Mouse (Mus musculus) heart, embryonic 16.5 days (tissue): ENCODE results near the gene Mark1. TPM values are rescaled to one million over a fixed set of nuclear protein-coding genes. Genes with fewer than 3 reads are reported as not detected.

Experiments used
- ATAC-seq: fragments of 200-750 bp; cut with Nextera tagmentation; replicated peaks from 2 replicates; pipeline ENCODE4 v1.8.0; 2017; ENCODE audit warnings: moderate number of reproducible peaks; ENCODE audit not compliant: insufficient read depth, low FRiP score; ENCODE audit errors: extremely low read depth
- H3K27ac ChIP-seq: fragments of 300-500 bp; sonication (generic); 2 replicates; pipeline ENCODE4 v1.5.1; 2014; ENCODE audit warnings: mild to moderate bottlenecking, low read length, control low read depth, moderate library complexity
- H3K27me3 ChIP-seq: fragments of 300-500 bp; sonication (generic); 2 replicates; pipeline ENCODE4 v1.6.1; 2014; ENCODE audit warnings: low read length, mixed read lengths; ENCODE audit not compliant: control insufficient read depth, insufficient read depth
- H3K36me3 ChIP-seq: fragments of 300-500 bp; sonication (generic); 2 replicates; pipeline ENCODE4 v1.6.1; 2014; ENCODE audit not compliant: control insufficient read depth, insufficient read depth
- H3K4me1 ChIP-seq: fragments of 300-500 bp; sonication (generic); 2 replicates; pipeline ENCODE4 v1.6.1; 2014; ENCODE audit warnings: low read length, mixed read lengths; ENCODE audit not compliant: control insufficient read depth, insufficient read depth
- H3K4me2 ChIP-seq: fragments of 300-500 bp; sonication (generic); 2 replicates; pipeline ENCODE4 v1.6.1; 2014; ENCODE audit warnings: low read depth, mild to moderate bottlenecking, control low read depth, low read length
- H3K4me3 ChIP-seq: fragments of 300-500 bp; sonication (generic); 2 replicates; pipeline ENCODE4 v1.5.1; 2014; ENCODE audit warnings: mild to moderate bottlenecking, control low read depth, low read length
- H3K9ac ChIP-seq: fragments of 300-500 bp; sonication (generic); 2 replicates; pipeline ENCODE4 v1.6.1; 2014; ENCODE audit warnings: low read length, control low read depth
- H3K9me3 ChIP-seq: fragments of 300-500 bp; sonication (generic); replicated peaks from 2 replicates; pipeline ENCODE4 v1.6.1; 2016; ENCODE audit warnings: low read length; ENCODE audit not compliant: control insufficient read depth
- WGBS: fragments of 180-500 bp; shearing (Covaris S2); extraction: QIAGEN DNeasy Blood & Tissue Kit; methylation state at CpG from one replicate; pipeline ENCODE4 v1.1.7; 2014; 5-methylcytosine and 5-hydroxymethylcytosine counted together
- polyA plus RNA-seq: library from polyadenylated mRNA; unstranded; fragments of >200 nt; fragmentation: Nextera tagmentation; extraction: Ambion mirVana; gene quantifications from 2 replicates; pipeline ENCODE4 v1.2.1, GENCODE M21; 2015

Gene Mark1
- polyA plus RNA-seq, 1 experiment from 2014 or later: 1.6 TPM

DNA sequence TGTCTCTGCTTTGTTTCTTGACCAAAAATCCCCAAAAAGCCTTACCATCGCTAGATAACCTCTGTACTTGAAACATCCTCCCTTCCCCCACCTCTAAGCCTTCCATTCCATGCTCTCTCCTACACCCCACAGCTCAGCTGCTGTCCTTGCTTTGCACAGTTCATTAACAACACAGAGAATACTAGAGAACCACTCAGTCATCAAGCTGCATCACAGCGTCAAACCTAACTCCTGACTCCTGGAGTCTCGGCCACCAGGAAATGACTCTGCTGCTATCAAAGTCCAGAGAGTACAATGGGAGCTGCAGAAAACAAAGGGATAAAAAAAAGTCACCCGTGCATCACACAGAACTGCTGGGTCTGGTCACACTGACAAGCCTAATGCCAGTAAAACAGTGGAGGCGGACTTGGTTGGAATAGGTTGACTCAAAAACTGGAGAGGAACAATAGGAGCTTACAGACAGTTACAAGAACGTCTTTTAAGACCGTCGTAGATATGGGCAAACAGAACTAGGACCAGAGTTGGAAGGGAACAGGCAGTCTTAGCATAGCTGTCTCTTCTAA lies 27.1 kb downstream of the Mark1 start:
- ATAC-seq: no peak; the same call in 1 of the 2 replicates
- H3K9me3 ChIP-seq: peaks cover 4% of the 10 kb centered on the region; the same call in 1 of the 2 replicates
- no peak overlapping the region for H3K4me2 ChIP-seq
- no peaks in the 10 kb centered on the region for H3K27me3 ChIP-seq
- no peak overlapping the region for H3K27ac ChIP-seq
- 44% methylated on average over 8 of the region's 8 CpGs for WGBS
- peaks cover 6% of the 10 kb centered on the region for H3K4me1 ChIP-seq
- H3K36me3 ChIP-seq: no peaks in the 10 kb centered on the region
- H3K9ac ChIP-seq: no peak overlapping the region
- H3K4me3 ChIP-seq: no peak overlapping the region

DNA sequence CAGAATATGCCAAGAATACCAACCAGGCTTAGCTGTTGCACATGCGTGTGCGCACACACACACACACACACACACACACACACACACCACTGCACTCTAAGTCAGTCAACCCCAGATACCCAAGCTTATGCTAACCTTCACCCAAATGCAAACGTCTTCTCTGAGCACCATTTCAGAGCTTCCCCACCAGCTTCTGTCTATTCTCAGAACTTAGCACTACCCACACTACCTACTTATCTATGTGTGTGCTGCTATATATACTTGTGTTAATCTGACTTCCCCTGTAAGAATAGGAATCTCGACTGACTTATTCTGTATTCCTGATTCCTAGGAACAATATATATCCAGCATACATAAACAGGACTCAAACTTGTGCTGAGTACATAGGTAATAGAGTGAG lies 30.0 kb downstream of the Mark1 start:
- Histone ChIP-seq H3K27me3 (no peaks in the 10 kb centered on the region), H3K4me1 (peaks cover 6% of the 10 kb centered on the region), H3K9me3 (peaks cover 4% of the 10 kb centered on the region; the same call in 1 of the 2 replicates), H3K27ac (no peak overlapping the region), H3K4me2 (no peak overlapping the region), H3K9ac (no peak overlapping the region), H3K36me3 (no peaks in the 10 kb centered on the region), H3K4me3 (no peak overlapping the region)
- 69% methylated on average over 4 of the region's 4 CpGs for WGBS
- no peak for ATAC-seq

DNA sequence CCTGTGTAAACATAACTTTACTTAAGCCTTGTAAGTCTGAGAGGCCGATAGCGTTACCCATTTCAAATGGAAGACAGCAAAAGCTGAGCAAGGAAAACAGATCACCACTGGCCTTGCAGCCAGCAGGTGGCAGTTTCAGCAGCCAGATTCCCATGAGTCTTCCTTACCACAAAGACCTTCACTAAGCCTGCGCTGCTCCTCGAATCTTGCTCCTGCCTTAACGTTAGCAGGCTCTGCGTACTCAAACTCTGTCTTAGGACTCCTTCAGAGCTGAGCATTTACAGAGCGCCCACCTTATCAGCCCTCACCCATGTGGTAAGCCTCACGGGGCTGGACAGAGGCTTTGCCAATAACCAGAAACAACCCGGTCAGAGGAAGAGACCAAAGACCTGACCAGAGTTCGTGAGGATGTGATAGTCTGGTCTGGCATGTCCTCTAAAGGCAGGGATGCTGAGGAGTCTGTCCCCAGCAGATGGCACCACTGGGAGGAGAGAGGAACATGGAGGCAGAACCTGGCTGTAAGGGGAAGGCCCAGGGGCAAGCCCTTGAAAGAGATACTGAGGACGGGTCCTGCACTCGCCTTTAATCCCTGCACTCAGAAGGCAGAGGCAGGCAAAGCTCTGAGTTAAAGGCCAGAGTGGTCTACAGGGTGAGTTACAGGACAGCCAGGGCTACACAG lies 33.5 kb downstream of the Mark1 start:
- ATAC-seq: peak; percentile 30; the same call in 1 of the 2 replicates
- WGBS: 50% methylated on average over 12 of the region's 12 CpGs
- H3K27me3 ChIP-seq: no peaks in the 10 kb centered on the region
- no peak overlapping the region for H3K9ac ChIP-seq
- H3K4me1 ChIP-seq: peaks cover 6% of the 10 kb centered on the region
- H3K9me3 ChIP-seq: no peaks in the 10 kb centered on the region
- no peaks in the 10 kb centered on the region for H3K36me3 ChIP-seq
- H3K27ac ChIP-seq: no peak overlapping the region
- H3K4me3 ChIP-seq: no peak overlapping the region
- no peak overlapping the region for H3K4me2 ChIP-seq

DNA sequence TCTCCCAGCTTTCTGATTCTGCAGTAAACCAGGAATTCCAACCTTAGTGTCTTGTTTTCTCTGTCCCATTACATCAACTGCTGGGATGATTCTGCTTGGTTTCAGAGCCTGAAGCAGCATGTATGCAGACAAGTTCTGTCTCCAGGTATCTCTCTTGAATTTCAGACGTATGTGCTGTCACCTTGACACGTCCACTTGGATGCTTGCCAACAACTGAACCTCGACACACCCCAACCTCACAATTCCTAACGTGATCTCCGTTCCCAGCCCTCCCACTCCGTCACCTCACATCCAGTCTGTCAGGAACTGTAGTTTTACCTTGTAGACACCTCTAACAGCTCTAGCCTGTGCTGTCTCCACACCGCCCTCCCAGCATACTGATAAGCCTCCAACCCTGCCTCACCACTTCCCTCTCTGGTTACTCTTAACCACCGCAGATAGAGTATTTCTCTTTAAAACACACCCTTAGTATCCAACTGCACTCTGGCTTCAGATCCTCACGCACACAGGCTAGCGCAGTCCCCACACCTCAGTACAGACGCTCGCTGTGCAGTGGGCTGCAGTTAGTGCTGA lies 36.2 kb downstream of the Mark1 start:
- ATAC-seq: no peak
- Histone ChIP-seq H3K4me2 (peak overlapping the region; percentile 26; the same call in 1 of the 2 replicates), H3K4me1 (peaks cover 6% of the 10 kb centered on the region), H3K36me3 (no peaks in the 10 kb centered on the region), H3K9me3 (no peaks in the 10 kb centered on the region), H3K4me3 (no peak overlapping the region), H3K27me3 (no peaks in the 10 kb centered on the region), H3K27ac (no peak overlapping the region), H3K9ac (no peak overlapping the region)
- WGBS: 31% methylated on average over 12 of the region's 12 CpGs

DNA sequence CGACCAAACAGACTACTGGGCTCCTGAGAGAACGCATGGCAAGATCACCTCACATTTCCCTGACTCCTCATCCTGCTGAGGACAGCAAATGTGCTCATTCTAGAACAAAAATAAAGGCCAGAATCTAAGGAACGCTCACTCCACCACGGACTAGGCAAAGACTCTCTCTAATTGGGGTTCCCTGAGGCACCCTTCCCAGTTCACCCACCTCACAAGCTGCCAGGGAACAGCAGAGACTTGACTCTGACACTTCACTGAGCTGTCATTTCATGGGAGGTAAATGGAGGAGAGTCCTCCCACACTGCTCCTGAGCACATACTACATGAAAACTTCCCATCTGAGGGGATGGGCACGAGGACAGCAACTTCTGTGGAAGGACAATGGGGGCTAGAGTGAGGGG lies 37.5 kb downstream of the Mark1 start:
- 77% methylated on average over 5 of the region's 5 CpGs for WGBS
- Histone ChIP-seq H3K27me3 (no peaks in the 10 kb centered on the region), H3K4me3 (no peak overlapping the region), H3K27ac (no peak overlapping the region), H3K9me3 (no peaks in the 10 kb centered on the region), H3K4me1 (peaks cover 6% of the 10 kb centered on the region), H3K36me3 (no peaks in the 10 kb centered on the region), H3K4me2 (no peak overlapping the region), H3K9ac (no peak overlapping the region)
- no peak for ATAC-seq

DNA sequence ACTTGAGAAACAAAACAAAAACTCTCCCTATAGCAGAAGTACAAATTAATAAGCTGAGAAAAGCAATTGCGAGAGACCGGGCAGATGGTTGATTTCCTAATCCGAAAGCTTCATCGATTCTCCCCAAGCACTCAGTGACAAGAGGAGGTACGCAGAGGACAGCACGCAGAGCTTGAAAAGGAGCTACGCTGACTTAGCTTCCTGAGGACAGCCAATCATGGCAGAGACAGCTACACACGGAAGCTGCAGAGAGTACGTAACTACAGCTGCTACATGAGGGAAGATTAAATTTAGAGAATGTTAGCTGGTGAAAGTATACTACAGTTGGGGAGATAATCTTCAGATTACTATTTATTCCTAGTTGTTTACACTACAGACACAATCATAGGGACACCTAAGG lies 40.6 kb downstream of the Mark1 start:
- WGBS: 55% methylated on average over 9 of the region's 9 CpGs
- no peak; the same call in 1 of the 2 replicates for ATAC-seq
- no peak overlapping the region for H3K9ac ChIP-seq
- peak overlapping the region; percentile 49 for H3K4me2 ChIP-seq
- no peak overlapping the region for H3K27ac ChIP-seq
- no peaks in the 10 kb centered on the region for H3K9me3 ChIP-seq
- H3K4me1 ChIP-seq: peaks cover 6% of the 10 kb centered on the region
- no peaks in the 10 kb centered on the region for H3K27me3 ChIP-seq
- peak overlapping the region; percentile 26 for H3K4me3 ChIP-seq
- H3K36me3 ChIP-seq: no peaks in the 10 kb centered on the region

DNA sequence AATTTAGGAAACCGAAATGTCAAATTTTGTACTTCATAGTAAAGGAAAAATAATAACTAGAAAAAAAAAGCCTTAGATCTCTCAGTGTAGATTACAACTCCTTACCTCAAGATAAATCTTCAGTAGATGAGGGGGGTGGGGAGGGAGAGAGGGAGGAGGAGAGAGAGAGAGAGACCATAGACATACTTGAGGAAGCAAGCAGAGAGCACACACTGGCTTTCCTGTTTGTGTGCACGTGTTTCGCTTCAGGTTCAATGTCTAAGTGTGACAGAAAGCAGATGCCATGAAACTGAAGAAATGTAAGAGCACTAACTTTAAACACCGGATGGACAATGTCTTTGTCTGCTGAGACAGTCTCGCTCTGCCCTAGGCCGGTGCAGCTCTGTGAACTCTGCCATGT lies 41.0 kb downstream of the Mark1 start:
- WGBS: 54% methylated on average over 6 of the region's 6 CpGs
- H3K4me2 ChIP-seq: peak overlapping the region; percentile 49
- H3K4me3 ChIP-seq: peak overlapping the region; percentile 26
- H3K27me3 ChIP-seq: no peaks in the 10 kb centered on the region
- no peaks in the 10 kb centered on the region for H3K9me3 ChIP-seq
- ATAC-seq: no peak
- no peak overlapping the region for H3K9ac ChIP-seq
- no peaks in the 10 kb centered on the region for H3K36me3 ChIP-seq
- H3K4me1 ChIP-seq: peaks cover 3% of the 10 kb centered on the region
- H3K27ac ChIP-seq: no peak overlapping the region

DNA sequence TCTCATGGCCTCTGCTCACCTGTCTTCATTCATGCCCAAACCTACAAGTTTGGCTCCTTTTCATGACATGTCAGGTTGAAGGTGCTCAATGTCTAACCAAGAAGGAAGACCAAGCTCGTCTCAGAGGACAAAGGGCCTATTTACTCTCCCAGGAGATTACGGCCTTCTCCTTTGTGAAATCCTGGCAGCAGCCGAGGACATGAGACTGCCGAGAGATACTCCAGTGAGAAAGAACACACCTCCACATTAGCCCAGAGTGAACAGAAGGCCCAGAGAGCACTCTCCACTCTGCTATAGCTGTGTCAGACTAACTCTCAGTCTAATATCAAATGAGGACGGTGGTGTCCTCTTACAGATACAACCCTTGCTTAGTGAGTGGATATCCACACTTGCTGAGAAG lies 47.6 kb downstream of the Mark1 start:
- no peak for ATAC-seq
- Histone ChIP-seq H3K36me3 (no peaks in the 10 kb centered on the region), H3K9me3 (no peaks in the 10 kb centered on the region), H3K4me3 (no peak overlapping the region), H3K4me2 (no peak overlapping the region), H3K4me1 (peaks cover 2% of the 10 kb centered on the region; the same call in 1 of the 2 replicates), H3K27me3 (no peaks in the 10 kb centered on the region), H3K27ac (no peak overlapping the region), H3K9ac (no peak overlapping the region)
- 67% methylated on average over 5 of the region's 5 CpGs for WGBS

DNA sequence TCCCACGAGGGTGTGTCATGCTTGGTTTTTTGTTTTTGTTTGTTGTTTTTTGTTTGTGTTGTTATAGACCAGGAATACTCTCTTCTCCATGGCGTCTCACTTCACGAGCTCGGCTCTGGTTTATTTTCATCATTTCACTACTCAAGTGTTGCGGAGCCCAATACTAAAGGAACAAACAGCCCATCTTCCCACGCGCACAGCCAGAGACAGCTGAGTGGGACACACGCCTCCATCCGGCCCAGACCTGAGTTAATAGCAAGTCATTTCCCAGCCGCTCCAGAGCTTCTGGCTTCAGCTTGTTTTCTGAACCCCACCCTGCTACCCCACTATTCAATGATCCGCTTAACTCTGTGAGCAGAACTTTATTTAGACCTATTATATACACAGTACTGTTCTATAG lies 48.3 kb downstream of the Mark1 start:
- no peak overlapping the region for H3K4me2 ChIP-seq
- H3K36me3 ChIP-seq: no peaks in the 10 kb centered on the region
- H3K27ac ChIP-seq: no peak overlapping the region
- no peaks in the 10 kb centered on the region for H3K27me3 ChIP-seq
- H3K9me3 ChIP-seq: no peaks in the 10 kb centered on the region
- ATAC-seq: no peak
- WGBS: 90% methylated on average over 11 of the region's 11 CpGs
- H3K4me1 ChIP-seq: peaks cover 3% of the 10 kb centered on the region; the same call in 1 of the 2 replicates
- no peak overlapping the region for H3K4me3 ChIP-seq
- H3K9ac ChIP-seq: no peak overlapping the region
